Mouse (Mus musculus) Patski (cell line): Measurements from ENCODE around the gene Olfr54. TPM values are rescaled to one million over a fixed set of nuclear protein-coding genes. Genes with fewer than 3 reads are reported as not detected.
"Not testable (repeated sequence)": the region's sequence is repeated elsewhere in the genome, so short reads cannot be mapped to it uniquely, and the experiment has no call there.

Experiments
- ATAC-seq: fragments of 100-300 bp; one replicate; pipeline ENCODE4 v1.8.0; 2021
- CTCF ChIA-PET: fragments of 350-600 bp; sonication (Branson Sonifier 250); formaldehyde crosslinking; loops from one replicate; lab custom pipeline; 2022; ENCODE audit warnings: inconsistent platforms; lab: Charles Lee
- POLR2A ChIA-PET: fragments of 350-600 bp; sonication (Branson Sonifier 250); formaldehyde crosslinking; loops from one replicate; lab custom pipeline; 2022; ENCODE audit warnings: antibody characterized with exemption, inconsistent platforms; lab: Charles Lee
- DNase-seq: peaks from one replicate; pipeline ENCODE4 v3.0.0-alpha.2; 2011; ENCODE audit warnings: low read depth, low spot score
- H3K27me3 ChIP-seq: fragments of 371-371 bp; one replicate; pipeline ENCODE4 v1.5.1; 2021
- CTCF ChIP-seq: fragments of 100-300 bp; IDR thresholded peaks from one replicate; pipeline ENCODE4 v1.5.1; 2021
- in situ Hi-C: fragments of 300-500 bp; cut with MboI; formaldehyde crosslinking; loops from 3 replicates; pipeline ENCODE4 v1.11.1; 2018; ENCODE audit warnings: low pct_unique_long_range_greater_than_20kb, mixed read lengths
- polyA plus RNA-seq: library from polyadenylated mRNA; unstranded; gene quantifications from one replicate; pipeline ENCODE4 v1.2.3, GENCODE M21; 2021

Olfr54 gene
- polyA plus RNA-seq, 1 experiment from 2014 or later: not detected

DNA sequence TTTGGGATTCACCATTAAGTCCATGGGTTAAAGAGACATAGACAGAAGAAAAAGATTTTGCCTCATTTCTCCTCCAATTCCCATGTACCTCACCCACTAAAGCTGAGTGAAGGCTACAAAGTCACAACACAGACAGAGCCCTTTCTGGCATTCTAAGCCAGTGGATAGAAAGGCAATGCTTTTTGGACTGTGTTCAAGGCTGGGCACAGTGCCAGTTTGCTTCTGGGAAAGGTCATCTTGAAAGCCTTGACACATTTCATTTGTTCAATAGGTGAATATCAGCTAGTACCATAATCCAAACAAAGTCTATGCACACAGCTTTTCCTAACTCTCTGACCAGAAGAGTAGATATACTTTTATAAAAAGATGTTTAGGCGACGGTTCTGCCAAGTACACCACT lies 21.9 kb downstream of the Olfr54 start:
- CTCF ChIA-PET: no interaction called here
- no peak for ATAC-seq

DNA sequence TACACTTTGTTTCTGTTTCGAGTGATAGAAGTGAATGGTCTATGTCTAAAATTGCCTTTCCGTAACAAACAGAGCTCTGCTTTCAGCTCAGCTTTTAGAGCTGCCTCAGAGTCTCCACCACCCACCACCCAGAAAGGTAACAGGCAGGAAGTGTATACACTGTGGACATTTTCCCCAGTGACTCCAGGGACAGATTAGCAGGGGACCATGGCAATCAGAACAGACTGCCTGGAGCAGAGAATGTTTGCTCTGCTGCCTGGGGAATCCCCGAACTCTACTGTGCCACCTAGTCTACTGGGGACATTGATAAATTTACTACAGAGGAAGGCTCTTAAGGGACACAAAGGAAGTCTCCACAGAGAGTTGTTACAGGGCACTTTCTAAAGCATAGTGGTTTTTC lies 30.7 kb downstream of the Olfr54 start:
- DNase-seq, POLR2A ChIA-PET, H3K27me3 ChIP-seq, ATAC-seq, CTCF ChIA-PET: not testable (repeated sequence)
- in situ Hi-C loops: loop anchor here (25.0 kb wide), 1 partner anchor 257 kb away; no protein-coding TSS in a partner anchor

More for the DNA sequence above, 21.9 kb downstream of the Olfr54 start:
- POLR2A ChIA-PET: no interaction called here
- in situ Hi-C loops: loop anchor here (25.0 kb wide), 1 partner anchor 249 kb away; no protein-coding TSS in a partner anchor
- no peaks in the 10 kb centered on the region for H3K27me3 ChIP-seq
- TF ChIP-seq CTCF: no peak
- DNase-seq: no peak

DNA sequence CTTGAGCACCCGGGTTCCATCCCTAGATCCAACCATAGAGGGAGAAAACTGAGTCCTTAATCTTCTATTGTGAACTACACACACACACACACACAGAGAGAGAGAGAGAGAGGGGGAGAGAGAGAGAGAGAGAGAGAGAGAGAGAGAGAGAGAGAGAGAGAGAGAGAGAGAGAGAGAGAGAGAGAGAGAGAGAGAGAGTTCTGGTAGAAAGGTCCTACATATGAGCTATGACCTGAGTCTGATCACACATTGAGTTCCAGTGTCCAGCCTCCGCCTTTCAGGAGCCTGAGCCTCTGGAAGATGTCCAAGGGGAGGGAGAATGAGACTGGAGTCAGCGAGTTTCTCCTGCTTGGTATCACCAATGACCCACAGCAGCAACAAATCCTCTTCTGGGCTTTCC lies 33.8 kb downstream of the Olfr54 start, which contains the start of gene Olfr1375:
Gene Olfr1375, plus strand, starts transcription at position 301 of the 400 bp plus-strand sequence.
- CTCF ChIA-PET, POLR2A ChIA-PET: not testable (repeated sequence)
- in situ Hi-C loops: loop anchor here (25.0 kb wide), 1 partner anchor 261 kb away; no protein-coding TSS in a partner anchor

DNA sequence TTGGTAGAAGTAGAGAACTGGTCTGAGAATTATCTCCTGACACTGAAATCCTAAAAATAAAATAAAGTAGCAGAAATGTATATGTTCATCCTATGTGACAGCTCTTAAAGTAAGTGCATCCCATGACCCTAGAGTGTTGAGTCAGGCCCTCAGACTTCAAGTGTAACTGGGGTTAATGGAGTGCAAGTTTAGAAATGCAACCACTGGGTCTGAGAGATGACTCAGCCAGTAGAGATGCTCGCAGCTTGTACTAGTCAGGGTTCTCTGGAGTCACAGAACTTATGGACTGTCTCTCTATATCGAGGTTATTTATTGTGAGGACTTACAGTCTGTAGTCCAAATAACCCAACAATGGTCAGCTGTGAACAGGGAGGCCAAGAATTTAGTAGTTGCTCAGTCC lies 37.6 kb downstream of the Olfr54 start:
- CTCF ChIA-PET: no interaction called here
- no peak for TF ChIP-seq CTCF

More for the DNA sequence above, 33.8 kb downstream of the Olfr54 start, which contains the start of gene Olfr1375:
- ATAC-seq, DNase-seq, H3K27me3 ChIP-seq: not testable (repeated sequence)

DNA sequence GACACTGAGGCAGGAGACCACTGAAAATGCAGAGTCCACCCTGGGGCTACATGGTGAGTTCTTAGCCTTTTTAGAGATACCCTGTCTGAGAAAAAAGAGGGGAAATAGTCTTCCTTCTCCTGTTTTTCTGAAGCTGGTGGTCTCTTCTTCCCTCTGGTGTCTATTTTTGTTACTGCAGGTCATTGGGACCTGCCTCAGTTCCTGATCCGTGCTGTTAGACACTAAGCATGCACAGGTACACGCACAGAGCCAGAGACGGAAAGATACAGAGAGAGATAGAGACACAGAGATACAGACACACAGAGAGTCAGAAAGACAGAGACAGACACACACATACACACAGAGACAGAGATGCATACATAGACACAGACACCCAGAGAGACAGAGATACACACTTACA lies 39.2 kb downstream of the Olfr54 start:
- in situ Hi-C loops: loop anchor here (25.0 kb wide), 2 partner anchors 209 to 484 kb away; partner anchors contain the start of genes BC049762 and Clk4
- ATAC-seq (no peak), DNase-seq (no peak)
- ChIA-PET POLR2A (no interaction called here), CTCF (interaction anchor here (1.2 kb wide), 1 partner anchor 113 kb away, joined by 3 read pairs; no protein-coding TSS in a partner anchor)
- no peaks in the 10 kb centered on the region for H3K27me3 ChIP-seq
- peak; percentile 64 for TF ChIP-seq CTCF

More for the DNA sequence above, 37.6 kb downstream of the Olfr54 start:
- in situ Hi-C loops: loop anchor here (25.0 kb wide), 2 partner anchors 211 to 486 kb away; partner anchors contain the start of genes BC049762 and Clk4
- POLR2A ChIA-PET: no interaction called here
- H3K27me3 ChIP-seq: no peaks in the 10 kb centered on the region
- DNase-seq (no peak), ATAC-seq (peak; percentile 51)

DNA sequence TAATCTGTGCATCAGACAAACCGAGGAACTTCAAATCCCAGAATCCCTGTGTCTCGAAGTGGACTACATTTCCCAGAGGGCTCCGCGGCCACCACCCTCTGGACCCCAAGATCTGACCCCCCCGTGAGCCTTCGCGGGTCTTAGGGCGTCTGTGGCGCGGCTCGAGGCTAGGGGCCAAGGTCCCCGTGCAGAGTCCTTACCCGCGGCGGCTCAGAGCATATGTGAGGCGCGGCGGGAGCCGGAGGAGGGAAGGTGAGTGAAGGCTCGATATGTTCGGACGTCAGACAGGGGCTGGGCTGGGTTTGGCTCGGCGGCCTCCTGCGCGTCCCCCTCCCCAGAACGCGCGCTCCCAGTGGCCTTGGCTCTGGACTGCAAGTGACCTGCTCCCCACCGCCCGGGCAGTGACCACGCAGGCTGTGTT lies 45.1 kb downstream of the Olfr54 start, which contains the start of gene Zfp354a:
Gene Zfp354a, plus strand, starts transcription at position 107 of the 421 bp plus-strand sequence.
- ChIA-PET POLR2A (interaction anchor here (0.6 kb wide), 1 partner anchor 420 kb away, joined by 3 read pairs; no protein-coding TSS in a partner anchor), CTCF (no interaction called here)
- H3K27me3 ChIP-seq: no peaks in the 10 kb centered on the region
- DNase-seq: no peak
- in situ Hi-C loops: loop anchor here (5.0 to 25.0 kb wide), 3 partner anchors 122 to 478 kb away; partner anchors contain the start of genes BC049762 and Clk4
- ATAC-seq: peak; percentile 93
- peak; percentile 31 for TF ChIP-seq CTCF

DNA sequence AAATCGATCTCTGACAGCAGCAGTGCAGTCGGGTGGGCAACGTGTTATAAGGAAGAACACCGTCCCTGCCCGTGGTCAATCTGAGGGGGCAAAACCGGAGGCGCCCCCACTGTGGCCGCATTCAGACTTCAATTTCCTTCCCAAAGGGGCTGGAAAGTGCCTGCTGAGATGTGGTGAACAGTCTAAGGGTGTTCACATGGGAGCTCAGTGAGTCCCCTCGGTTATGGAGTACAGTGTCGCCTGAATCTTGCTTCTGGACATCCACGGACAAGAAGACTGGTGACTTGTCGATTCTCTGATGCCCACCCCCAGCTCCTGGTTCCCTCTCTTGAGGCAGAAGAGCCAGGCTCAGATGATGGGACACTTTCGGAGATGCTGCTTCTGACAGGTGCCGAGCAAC lies 45.6 kb downstream of the Olfr54 start:
- TF ChIP-seq CTCF: no peak
- H3K27me3 ChIP-seq: no peaks in the 10 kb centered on the region
- CTCF ChIA-PET: no interaction called here
- in situ Hi-C loops: loop anchor here (5.0 to 25.0 kb wide), 3 partner anchors 122 to 478 kb away; partner anchors contain the start of genes BC049762 and Clk4
- no peak for DNase-seq
- POLR2A ChIA-PET: no interaction called here
- ATAC-seq: peak; percentile 49

DNA sequence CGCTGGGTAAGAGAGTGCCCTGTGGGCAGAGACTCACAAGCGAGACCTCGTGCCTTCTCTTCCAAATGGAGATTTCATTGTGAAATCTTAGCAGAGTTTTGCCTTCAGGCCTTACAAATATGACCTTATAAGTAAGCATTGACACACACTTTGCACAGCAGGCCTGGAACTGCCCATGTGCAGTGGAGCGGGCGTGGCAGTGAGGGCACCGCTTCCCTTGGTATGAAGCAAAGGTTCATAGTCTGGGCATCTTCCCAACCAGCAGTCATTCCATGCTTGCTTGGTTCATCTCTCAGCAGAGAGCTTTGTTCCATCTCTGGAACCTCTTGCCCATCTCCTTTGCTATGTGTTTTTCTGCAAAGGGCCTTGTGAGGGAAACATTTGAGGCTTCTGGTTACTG lies 46.9 kb downstream of the Olfr54 start:
- no peak for DNase-seq

DNA sequence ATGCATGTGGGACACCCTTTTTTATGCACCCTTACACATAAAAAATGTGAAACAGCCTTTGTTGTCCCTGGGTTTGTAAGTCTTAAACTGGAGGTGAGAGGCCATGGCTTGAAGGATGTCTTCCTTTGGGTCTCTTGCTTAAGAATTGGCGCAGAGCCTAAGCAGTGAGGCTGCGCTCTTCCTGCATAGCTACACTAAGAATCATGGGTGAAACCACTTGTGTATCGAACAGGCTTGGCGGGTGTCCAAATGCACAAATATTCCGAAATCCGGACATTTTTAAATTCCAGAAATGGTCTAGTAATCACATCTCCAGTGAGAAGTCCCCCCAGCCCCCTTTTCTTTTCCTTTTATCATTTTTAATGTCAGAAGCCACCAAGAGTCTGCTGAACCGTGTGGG lies 49.2 kb downstream of the Olfr54 start:
- CTCF ChIA-PET: no interaction called here
- DNase-seq (no peak), ATAC-seq (no peak)
- TF ChIP-seq CTCF: no peak
- in situ Hi-C loops: loop anchor here (25.0 kb wide), 2 partner anchors 199 to 474 kb away; partner anchors contain the start of genes BC049762 and Clk4
- POLR2A ChIA-PET: no interaction called here
- no peaks in the 10 kb centered on the region for H3K27me3 ChIP-seq

More for the DNA sequence above, 46.9 kb downstream of the Olfr54 start:
- ATAC-seq: peak; percentile 22
- ChIA-PET CTCF (no interaction called here), POLR2A (no interaction called here)
- TF ChIP-seq CTCF: no peak
- H3K27me3 ChIP-seq: no peaks in the 10 kb centered on the region
- in situ Hi-C loops: loop anchor here (25.0 kb wide), 2 partner anchors 201 to 476 kb away; partner anchors contain the start of genes BC049762 and Clk4

DNA sequence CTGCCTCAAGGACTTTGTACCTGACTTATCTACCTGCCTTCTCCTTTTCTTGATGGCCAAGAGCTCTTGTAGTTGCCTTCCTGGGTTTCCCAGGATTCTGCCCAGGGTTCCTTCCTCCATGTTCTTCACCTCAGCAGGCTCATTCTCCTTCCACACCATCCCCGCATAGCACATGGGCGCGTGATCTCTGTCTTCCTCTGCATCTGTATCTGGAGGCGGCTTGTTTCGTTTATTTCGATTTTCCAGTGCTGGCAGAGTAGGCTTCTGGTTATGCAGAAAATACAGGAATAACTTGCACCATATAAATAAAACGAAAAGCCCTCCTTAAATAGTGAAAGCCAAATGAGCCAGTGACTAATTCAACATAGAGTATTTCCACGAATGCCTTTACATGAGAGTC lies 49.8 kb downstream of the Olfr54 start:
- DNase-seq: no peak
- no peak for TF ChIP-seq CTCF
- ATAC-seq: no peak
- no peaks in the 10 kb centered on the region for H3K27me3 ChIP-seq
- CTCF ChIA-PET: no interaction called here
- POLR2A ChIA-PET: no interaction called here
- in situ Hi-C loops: loop anchor here (25.0 kb wide), 2 partner anchors 198 to 473 kb away; partner anchors contain the start of genes BC049762 and Clk4

Other genes starting within 250 kb of the Olfr54 start
- gene Zfp354c, start 186.5 kb upstream of the Olfr54 start, polyA plus RNA-seq: 21.1 TPM
- 4.0 TPM for gene Zfp879, start 172.7 kb upstream of the Olfr54 start, polyA plus RNA-seq
- gene Grm6, start 163.6 kb upstream of the Olfr54 start, polyA plus RNA-seq: not detected
- gene Zfp454, start 126.6 kb upstream of the Olfr54 start, polyA plus RNA-seq: 3.9 TPM
- gene Zfp2, start 98.1 kb upstream of the Olfr54 start, polyA plus RNA-seq: 10.7 TPM
- 2.0 TPM for gene Zfp354b, start 82.6 kb upstream of the Olfr54 start, polyA plus RNA-seq
- not detected for gene 4933414I15Rik, start 70.5 kb upstream of the Olfr54 start, polyA plus RNA-seq
- not detected for gene Prop1, start 60.5 kb upstream of the Olfr54 start, polyA plus RNA-seq
- not detected for gene Olfr1378, start 47.7 kb upstream of the Olfr54 start, polyA plus RNA-seq
- not detected for gene Olfr1377, start 32.3 kb upstream of the Olfr54 start, polyA plus RNA-seq
- not detected for gene Olfr51, start 10.6 kb upstream of the Olfr54 start, polyA plus RNA-seq
- not detected for gene Olfr1375, start 33.9 kb downstream of the Olfr54 start, polyA plus RNA-seq
- gene Zfp354a, start 45.0 kb downstream of the Olfr54 start, polyA plus RNA-seq: 9.1 TPM
- gene Gm12569, start 206.2 kb downstream of the Olfr54 start, polyA plus RNA-seq: not detected
- gene Clk4, start 247.5 kb downstream of the Olfr54 start, polyA plus RNA-seq: 76.1 TPM
- 0.10 TPM for gene BC049762, start 248.8 kb downstream of the Olfr54 start, polyA plus RNA-seq